Mouse (Mus musculus) liver, adult 2 months (tissue): Measurements from ENCODE around the gene Itga8. TPM values are rescaled to one million over a fixed set of nuclear protein-coding genes. Genes with fewer than 3 reads are reported as not detected.
A peak's percentile ranks its signal among the peaks of the same experiment; 100 is the strongest.

Experiments
- DNase-seq: peaks from one replicate; pipeline ENCODE4 v3.0.0-alpha.2; 2011; ENCODE audit warnings: low read depth, low spot score; ENCODE audit errors: extremely low read depth
- H3K27ac ChIP-seq: fragments of 200-500 bp; replicated peaks from 2 replicates; pipeline ENCODE4 v1.5.1; 2012; ENCODE audit warnings: low read depth, mild to moderate bottlenecking, control low read depth, inconsistent platforms, low read length; ENCODE audit not compliant: insufficient read depth
- H3K27me3 ChIP-seq: fragments of 200-500 bp; 2 replicates; pipeline ENCODE4 v1.6.1; 2012; ENCODE audit warnings: mild to moderate bottlenecking, moderate library complexity, low read length, inconsistent platforms; ENCODE audit not compliant: control insufficient read depth, insufficient read depth
- H3K36me3 ChIP-seq: fragments of 200-500 bp; 2 replicates; pipeline ENCODE4 v1.6.1; 2012; ENCODE audit warnings: low read length, inconsistent platforms; ENCODE audit not compliant: control insufficient read depth, insufficient read depth
- H3K4me1 ChIP-seq: fragments of 200-500 bp; 2 replicates; pipeline ENCODE4 v1.6.1; 2011; ENCODE audit warnings: low read length; ENCODE audit not compliant: control insufficient read depth, insufficient read depth
- H3K4me3 ChIP-seq: fragments of 200-500 bp; 2 replicates; pipeline ENCODE4 v1.5.1; 2011; ENCODE audit warnings: low read depth, mild to moderate bottlenecking, control low read depth, low read length, moderate library complexity; ENCODE audit not compliant: insufficient read depth
- H3K79me2 ChIP-seq: fragments of 200-500 bp; 2 replicates; pipeline ENCODE4 v1.6.1; 2012; ENCODE audit warnings: inconsistent platforms, mild to moderate bottlenecking, low read length, moderate library complexity; ENCODE audit not compliant: control insufficient read depth, insufficient read depth
- H3K9ac ChIP-seq: fragments of 200-500 bp; 2 replicates; pipeline ENCODE4 v1.6.1; 2012; ENCODE audit warnings: low read depth, mild to moderate bottlenecking, control low read depth, inconsistent platforms, low read length
- CTCF ChIP-seq: fragments of 200-500 bp; IDR thresholded peaks from 2 replicates; pipeline ENCODE4 v1.5.1; 2011; ENCODE audit warnings: low read depth, low read length, control low read depth
- POLR2A ChIP-seq: fragments of 200-500 bp; IDR thresholded peaks from 2 replicates; pipeline ENCODE4 v1.6.1; 2011; ENCODE audit warnings: low read length, control low read depth; ENCODE audit not compliant: insufficient read depth; ENCODE audit errors: extremely low read depth
- WGBS: fragments of 180-500 bp; shearing (Covaris S2); methylation state at CpG from one replicate; pipeline ENCODE4 v1.1.7; 2018; 5-methylcytosine and 5-hydroxymethylcytosine counted together
- polyA plus RNA-seq: library from polyadenylated mRNA; depleted of rRNA; stranded (reverse); fragments of >200 nt; gene quantifications from 2 replicates; pipeline ENCODE4 v1.2.3, GENCODE M21; 2012
- total RNA-seq: library from RNA; depleted of rRNA; stranded (reverse); fragments of >200 nt; gene quantifications from 2 replicates; pipeline ENCODE4 v1.2.3, GENCODE M21; 2014

Gene Itga8
- total and polyA plus RNA-seq, 2 experiments = 1.8 to 5.2 TPM

DNA sequence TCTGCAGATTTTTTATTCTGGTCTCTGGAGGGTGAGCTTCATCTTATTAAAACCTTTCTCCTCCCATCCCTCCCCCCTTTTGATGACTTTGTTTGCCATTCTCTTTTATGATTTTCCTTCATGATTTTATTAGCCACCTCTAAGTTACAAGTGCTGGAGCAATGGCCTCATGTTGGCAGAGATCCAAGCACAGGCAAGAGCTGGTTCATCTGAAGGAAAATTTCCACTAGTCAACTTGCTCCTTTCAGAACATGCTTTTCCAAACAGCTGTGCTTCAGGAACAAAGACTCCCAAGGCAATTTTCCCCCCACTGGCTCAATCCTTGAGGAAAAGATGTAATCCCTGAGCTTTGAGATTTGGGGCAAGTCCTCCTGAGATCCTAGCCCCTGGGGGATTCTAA is 5.6 kb upstream of the Itga8 start:
- Histone ChIP-seq H3K27me3 (peaks cover 2% of the 10 kb centered on the region; the same call in 1 of the 2 replicates), H3K79me2 (no peaks in the 10 kb centered on the region), H3K4me3 (no peak overlapping the region), H3K36me3 (no peaks in the 10 kb centered on the region), H3K4me1 (no peaks in the 10 kb centered on the region), H3K9ac (no peak overlapping the region), H3K27ac (no peak overlapping the region)
- TF ChIP-seq POLR2A (no peak), CTCF (no peak)
- DNase-seq = peak; percentile 13

DNA sequence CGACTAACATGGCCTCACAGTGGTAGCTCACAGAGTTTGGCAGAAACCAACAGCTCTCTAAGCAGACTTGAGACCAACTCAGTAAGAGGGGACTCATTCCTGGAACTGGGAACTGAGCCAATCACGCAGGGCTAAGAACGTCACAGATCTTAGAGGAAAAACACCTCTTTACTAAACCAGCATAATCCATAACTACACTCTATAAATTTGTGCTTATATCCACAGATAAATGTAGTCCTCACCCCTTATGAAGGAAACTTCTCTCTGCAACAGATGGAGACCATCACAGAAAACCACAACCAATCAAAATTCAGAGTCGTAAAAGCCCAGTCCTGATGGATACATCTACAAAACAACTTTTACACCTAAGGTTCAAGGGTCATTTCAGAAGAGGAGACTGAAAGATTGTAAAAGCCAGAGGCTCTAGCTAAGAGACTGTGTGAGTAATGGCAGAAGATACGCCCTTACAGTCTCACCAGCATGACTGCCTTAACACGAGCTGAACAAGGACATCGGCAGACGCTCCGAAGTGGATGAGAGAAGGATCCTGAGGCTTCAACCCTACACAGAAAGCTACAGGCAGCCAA is 3.4 kb upstream of the Itga8 start:
- Histone ChIP-seq H3K79me2 (no peaks in the 10 kb centered on the region), H3K4me1 (no peaks in the 10 kb centered on the region), H3K9ac (no peak overlapping the region), H3K4me3 (no peak overlapping the region), H3K27me3 (peaks cover 6% of the 10 kb centered on the region; the same call in 1 of the 2 replicates), H3K27ac (no peak overlapping the region), H3K36me3 (no peaks in the 10 kb centered on the region)
- DNase-seq = no peak
- TF ChIP-seq CTCF (no peak), POLR2A (no peak)
- 86% methylated on average over 9 of the region's 9 CpGs for WGBS

DNA sequence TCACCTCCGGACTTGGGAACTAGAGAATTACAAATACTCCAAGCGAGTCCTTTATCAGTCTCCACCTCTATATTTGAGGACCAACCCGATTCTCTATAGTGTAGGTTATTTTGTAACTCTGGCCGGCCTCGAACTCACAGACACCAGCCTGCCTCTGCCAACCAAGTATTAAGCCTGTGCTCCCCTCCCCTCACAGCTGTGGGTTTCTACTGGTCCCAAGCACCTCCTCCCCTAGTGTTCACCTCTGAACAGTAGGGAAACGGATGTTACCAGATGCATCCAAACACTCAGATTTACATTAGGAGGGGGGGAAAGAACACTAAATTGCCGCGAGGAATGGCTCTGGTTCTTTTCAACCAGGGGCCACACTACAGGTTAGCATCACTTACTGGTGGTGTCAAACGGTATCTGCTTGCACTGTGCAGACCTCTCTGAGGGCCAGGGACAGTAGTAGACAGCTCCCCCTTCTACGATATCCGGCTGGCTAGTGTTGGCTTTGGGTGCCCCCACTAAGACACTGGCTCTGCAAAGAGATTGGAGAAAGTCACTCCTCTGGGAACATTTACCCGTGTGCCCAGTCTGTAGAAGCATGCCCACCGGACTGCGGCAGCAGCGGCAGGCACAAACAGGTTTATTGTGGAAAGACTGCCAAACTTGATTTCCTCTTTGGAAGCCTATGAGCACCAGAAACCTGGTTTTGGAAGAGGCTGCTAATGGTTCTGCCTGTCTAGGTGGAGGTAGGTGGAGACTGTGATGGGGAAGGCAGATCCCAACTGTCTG is 1.1 kb downstream of the Itga8 start:
- H3K4me1 ChIP-seq = no peaks in the 10 kb centered on the region; the same call in 1 of the 2 replicates
- H3K27ac ChIP-seq = no peak overlapping the region
- 57% methylated on average over 15 of the region's 15 CpGs for WGBS
- TF ChIP-seq POLR2A = no peak
- TF ChIP-seq CTCF = no peak
- H3K4me3 ChIP-seq = peak overlapping the region; percentile 62
- 0 out of 2 replicates have a peak, but pooled peaks cover 4% of the 10 kb centered on the region for H3K27me3 ChIP-seq
- DNase-seq = no peak
- no peak overlapping the region; the same call in 1 of the 2 replicates for H3K9ac ChIP-seq
- no peaks in the 10 kb centered on the region for H3K79me2 ChIP-seq
- no peaks in the 10 kb centered on the region for H3K36me3 ChIP-seq

DNA sequence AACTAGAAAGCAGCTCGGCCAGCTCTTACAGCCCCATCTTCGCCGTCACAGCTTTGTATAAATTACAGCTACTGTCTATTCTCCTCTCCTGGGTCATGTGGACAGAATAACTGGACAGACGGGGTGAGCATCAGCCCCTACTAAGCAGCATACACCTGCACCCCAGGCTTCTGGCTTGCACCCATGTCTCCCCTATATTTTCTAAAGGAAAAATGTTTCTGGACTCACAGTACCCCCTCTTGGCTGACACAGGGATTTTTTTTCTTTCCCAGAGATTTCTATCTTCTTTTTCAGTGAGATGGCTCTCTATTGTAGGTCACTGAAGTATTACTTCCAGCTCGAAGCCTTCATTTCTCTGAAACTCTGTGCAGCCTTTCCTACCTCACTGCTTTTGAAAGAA is 4.4 kb downstream of the Itga8 start:
- H3K9ac ChIP-seq = no peak overlapping the region
- TF ChIP-seq CTCF (no peak), POLR2A (no peak)
- no peaks in the 10 kb centered on the region for H3K36me3 ChIP-seq
- no peak for DNase-seq
- 78% methylated on average over 5 of the region's 5 CpGs for WGBS
- 0 out of 2 replicates have a peak, but pooled peaks cover 4% of the 10 kb centered on the region for H3K27me3 ChIP-seq
- H3K27ac ChIP-seq = no peak overlapping the region
- H3K79me2 ChIP-seq = no peaks in the 10 kb centered on the region
- H3K4me3 ChIP-seq = no peak overlapping the region
- H3K4me1 ChIP-seq = no peaks in the 10 kb centered on the region; the same call in 1 of the 2 replicates

DNA sequence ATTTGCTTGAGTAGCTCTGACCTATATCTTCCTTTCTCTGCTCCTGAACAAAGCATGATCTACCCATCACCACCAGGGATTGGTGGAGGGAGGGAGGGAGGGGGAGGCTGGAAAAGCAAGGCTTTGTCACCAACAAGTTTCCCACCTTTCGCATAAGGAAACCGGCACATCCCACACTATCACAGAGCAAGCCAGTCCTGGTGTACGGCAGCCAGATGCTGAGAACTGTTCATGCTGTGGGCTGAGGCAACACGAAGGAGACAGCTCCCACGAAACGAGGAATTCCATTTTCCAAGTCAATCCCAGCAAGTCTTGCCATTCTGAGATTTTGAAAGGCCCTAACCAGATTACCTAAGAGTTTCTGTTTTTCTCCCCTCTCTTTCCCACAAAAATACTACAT is 6.6 kb downstream of the Itga8 start:
- no peak overlapping the region for H3K9ac ChIP-seq
- no peaks in the 10 kb centered on the region; the same call in 1 of the 2 replicates for H3K4me1 ChIP-seq
- no peak overlapping the region for H3K27ac ChIP-seq
- no peaks in the 10 kb centered on the region for H3K27me3 ChIP-seq
- 82% methylated on average over 6 of the region's 6 CpGs for whole genome bisulfite sequencing
- no peak for DNase-seq
- no peaks in the 10 kb centered on the region for H3K79me2 ChIP-seq
- no peak overlapping the region for H3K4me3 ChIP-seq
- H3K36me3 ChIP-seq = no peaks in the 10 kb centered on the region
- TF ChIP-seq CTCF (no peak), POLR2A (no peak)

DNA sequence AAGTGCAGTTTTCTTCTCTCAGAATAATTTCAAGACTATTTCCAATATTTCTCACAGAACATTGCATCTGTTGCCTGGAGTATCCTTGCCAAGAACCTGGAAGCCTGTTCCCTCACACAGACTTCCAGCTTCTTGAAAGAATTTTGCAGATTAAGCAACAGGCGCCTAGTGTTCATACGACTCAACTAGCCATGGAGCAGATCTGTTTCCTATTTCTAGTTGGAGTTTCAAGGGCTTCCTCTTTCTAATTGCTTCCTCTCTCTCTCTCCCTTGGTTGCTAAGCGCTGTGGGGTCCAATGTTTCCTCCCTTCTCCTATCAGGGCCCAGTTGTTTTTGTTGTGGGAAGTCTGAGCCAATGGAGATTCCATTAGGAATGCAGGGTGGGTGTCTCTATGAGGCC is 7.7 kb downstream of the Itga8 start:
- Histone ChIP-seq H3K4me1 (no peaks in the 10 kb centered on the region), H3K27ac (no peak overlapping the region), H3K9ac (no peak overlapping the region), H3K36me3 (no peaks in the 10 kb centered on the region), H3K4me3 (no peak overlapping the region), H3K79me2 (no peaks in the 10 kb centered on the region), H3K27me3 (no peaks in the 10 kb centered on the region)
- peak; percentile 45 for DNase-seq
- 64% methylated on average over 3 of the region's 3 CpGs for WGBS
- TF ChIP-seq CTCF = no peak
- TF ChIP-seq POLR2A = no peak
